Mouse (Mus musculus): Measurements from ENCODE around the gene Ssbp3.

GRCm38 (mm10) chr4:107001916-107002488 is 91.5 kb downstream of the Ssbp3 start:
- TF ChIP-seq MEF2A (IDR thresholded peaks at IDR 0.05; ENCODE audit: extremely low read depth, insufficient replicate concordance, low read depth, low read length, poor library complexity, severe bottlenecking) (no peak), CTCF (IDR thresholded peaks at IDR 0.05 in 2 of 3, conservative IDR thresholded peaks at IDR 0.05 in 1 of 3; ENCODE audit: control insufficient read depth in 1 of 3, insufficient read depth in 1 of 3, low read depth in 2 of 3, low read length in 3 of 3, poor library complexity in 1 of 3, severe bottlenecking in 1 of 3) (no peak), GATA1 (IDR thresholded peaks at IDR 0.05; ENCODE audit: low read depth, low read length) (no peak), USF1 (IDR thresholded peaks at IDR 0.05; ENCODE audit: low read depth, low read length) (no peak), ZNF384 (IDR thresholded peaks at IDR 0.05; ENCODE audit: low read depth, low read length) (no peak), MAX (IDR thresholded peaks at IDR 0.05; ENCODE audit: low read length) (no peak), RAD21 (IDR thresholded peaks at IDR 0.05; ENCODE audit: low read depth, low read length) (no peak), POLR2A (IDR thresholded peaks at IDR 0.05; ENCODE audit: control insufficient read depth in 1 of 2, insufficient read depth in 1 of 2, low read depth in 1 of 2, low read length in 2 of 2, poor library complexity in 1 of 2) (no peak), HCFC1 (IDR thresholded peaks at IDR 0.05; ENCODE audit: low read depth, low read length) (no peak), EP300 (IDR thresholded peaks at IDR 0.05; ENCODE audit: low read depth in 1 of 2, low read length in 2 of 2) (no peak), ZMIZ1 (IDR thresholded peaks at IDR 0.05; ENCODE audit: low read depth, low read length) (no peak)

Data from MEL (cell line).